Mouse (Mus musculus) neutrophil, adult 59 days (primary cell): Measurements from ENCODE around the gene Tenm1. TPM values are rescaled to one million over a fixed set of nuclear protein-coding genes. Genes with fewer than 3 reads are reported as not detected.

Source experiments
- total RNA-seq, 2 experiments: library from RNA; stranded (reverse); gene quantifications; 1 replicate in 1 of 2; 2 replicates in 1 of 2; pipeline ENCODE4 v1.2.4; 2023

Gene Tenm1
- not detected for total RNA-seq

DNA sequence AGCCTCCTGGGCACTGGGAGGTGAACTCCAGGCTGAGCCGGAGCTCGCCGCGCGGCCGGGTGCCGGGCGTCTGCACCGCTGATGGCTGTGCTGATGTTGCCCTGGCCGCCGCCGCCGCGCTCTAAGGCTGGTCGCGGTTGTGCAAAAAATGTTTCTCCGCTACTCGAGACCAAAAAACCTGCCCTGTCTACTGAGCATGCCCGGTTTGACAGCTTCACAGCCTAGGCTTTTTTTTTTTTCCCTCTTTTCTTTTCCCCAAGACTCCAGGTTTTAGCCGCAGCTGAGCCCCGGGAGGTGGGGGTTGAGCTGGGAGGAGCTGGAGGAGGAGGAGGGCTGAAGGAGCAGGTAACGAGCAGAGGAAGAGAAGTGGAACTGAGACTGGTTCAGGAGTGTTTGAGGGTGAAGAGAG is at the start of gene Tenm1:
Tenm1 (minus strand) TSS at position 272 of the 409 bp plus-strand sequence.

DNA sequence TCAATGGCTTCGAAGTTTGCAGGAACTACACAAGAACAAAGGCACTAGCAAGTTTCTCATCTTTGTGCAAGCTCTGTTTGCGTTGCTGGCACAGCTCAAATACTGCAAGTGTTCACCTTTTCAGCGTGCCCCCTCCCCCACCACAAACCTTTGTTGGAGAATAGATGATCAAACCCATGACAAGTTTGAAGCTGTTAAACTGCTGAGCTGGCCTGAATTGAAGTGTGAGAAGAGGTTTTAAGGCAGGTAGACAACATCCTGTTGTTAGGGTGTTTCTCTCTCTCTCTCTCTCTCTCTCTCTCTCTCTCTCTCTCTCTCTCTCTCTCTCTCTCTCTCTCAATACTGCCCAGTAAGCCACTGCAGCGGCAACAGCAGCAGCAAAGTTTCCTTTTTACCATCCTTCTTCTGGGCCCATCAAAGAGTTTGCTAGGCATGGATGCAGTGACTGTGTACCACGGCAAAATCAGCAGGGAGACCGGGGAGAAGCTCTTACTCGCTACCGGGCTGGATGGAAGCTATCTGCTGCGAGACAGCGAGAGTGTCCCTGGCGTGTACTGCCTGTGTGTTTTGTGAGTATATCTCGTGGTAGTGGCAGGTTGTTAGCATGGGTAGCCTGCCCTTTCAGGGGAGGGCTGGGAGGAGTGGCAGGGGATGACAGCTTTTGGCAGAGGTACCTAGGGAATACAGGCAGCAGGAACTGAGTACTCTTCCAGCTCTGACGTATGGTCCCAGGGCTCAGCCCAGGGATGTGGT is 926.5 kb downstream of the Tenm1 start, which contains the start of gene Sh2d1a:
Sh2d1a (plus strand) TSS at position 163 of the 753 bp plus-strand sequence.

DNA sequence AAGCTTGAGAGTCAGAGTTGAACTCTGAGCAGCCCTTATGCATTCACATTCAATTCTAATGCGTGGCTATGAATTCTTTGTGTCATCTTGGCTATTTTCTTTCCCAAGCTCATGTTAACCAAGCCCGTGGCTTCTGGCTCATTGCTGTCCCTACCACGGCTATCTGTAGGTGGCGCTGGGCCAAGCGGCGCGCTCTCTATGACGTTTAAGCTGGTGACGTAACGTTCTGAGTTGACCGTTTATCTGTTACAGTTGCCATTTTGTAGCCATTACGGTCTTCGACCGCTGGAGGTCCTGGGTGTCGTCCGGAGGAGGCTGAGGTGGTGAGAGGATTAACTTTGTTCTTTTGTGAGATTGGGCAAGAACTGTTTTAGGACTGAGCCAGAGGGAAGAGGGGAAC is 939.5 kb downstream of the Tenm1 start, which contains the start of gene Tex13c2:
Tex13c2 (plus strand) TSS at position 246 of the 400 bp plus-strand sequence.

Other genes starting within 250 kb of the Tenm1 start
- not detected for gene Tex13c1, start 162.0 kb upstream of the Tenm1 start, total RNA-seq